Mouse (Mus musculus) hindbrain, postnatal 0 days (tissue): ENCODE results near the gene Wwtr1. TPM values are rescaled to one million over a fixed set of nuclear protein-coding genes. Genes with fewer than 3 reads are reported as not detected.

ENCODE experiments used
- ATAC-seq: fragments of 200-750 bp; cut with Nextera tagmentation; 2 replicates; pipeline ENCODE4 v1.8.0; 2017; ENCODE audit warnings: mild to moderate bottlenecking, moderate TSS enrichment, moderate library complexity
- DNase-seq: peaks from one replicate; pipeline ENCODE4 v3.0.0-alpha.2; 2015; ENCODE audit warnings: low spot score
- H3K27ac ChIP-seq: fragments of 300-500 bp; sonication (generic); 2 replicates; pipeline ENCODE4 v1.5.1; 2014; ENCODE audit warnings: mild to moderate bottlenecking
- H3K27me3 ChIP-seq: fragments of 300-500 bp; sonication (generic); 2 replicates; pipeline ENCODE4 v1.6.1; 2014; ENCODE audit warnings: low read length, mixed read lengths; ENCODE audit not compliant: insufficient read depth
- H3K36me3 ChIP-seq: fragments of 300-500 bp; sonication (generic); 2 replicates; pipeline ENCODE4 v1.6.1; 2014; ENCODE audit warnings: low read length, mixed read lengths; ENCODE audit not compliant: insufficient read depth
- H3K4me1 ChIP-seq: fragments of 300-500 bp; sonication (generic); 2 replicates; pipeline ENCODE4 v1.6.1; 2014; ENCODE audit warnings: antibody characterized with exemption, low read length, mixed read lengths; ENCODE audit not compliant: insufficient read depth
- H3K4me2 ChIP-seq: fragments of 300-500 bp; sonication (generic); 2 replicates; pipeline ENCODE4 v1.6.1; 2014; ENCODE audit warnings: low read depth, mild to moderate bottlenecking, low read length, moderate library complexity, mixed read lengths
- H3K4me3 ChIP-seq: fragments of 300-500 bp; sonication (generic); 2 replicates; pipeline ENCODE4 v1.5.1; 2014; ENCODE audit warnings: low read length
- H3K9ac ChIP-seq: fragments of 300-500 bp; sonication (generic); replicated peaks from 2 replicates; pipeline ENCODE4 v1.6.1; 2014; ENCODE audit warnings: mild to moderate bottlenecking, low read length, moderate library complexity, mixed read lengths
- H3K9me3 ChIP-seq: fragments of 300-500 bp; sonication (generic); 2 replicates; pipeline ENCODE4 v1.6.1; 2016; ENCODE audit warnings: low read length, mixed read lengths
- CTCF ChIP-seq: IDR thresholded peaks from 2 replicates; pipeline ENCODE4 v1.5.1; 2016; ENCODE audit warnings: antibody characterized with exemption, control low read depth, low read depth
- WGBS: fragments of 180-500 bp; shearing (Covaris S2); extraction: QIAGEN DNeasy Blood & Tissue Kit; methylation state at CpG from one replicate; pipeline ENCODE4 v1.1.7; 2014; 5-methylcytosine and 5-hydroxymethylcytosine counted together
- polyA plus RNA-seq: library from polyadenylated mRNA; unstranded; fragments of >200 nt; fragmentation: Nextera tagmentation; extraction: Ambion mirVana; gene quantifications from 2 replicates; pipeline ENCODE4 v1.2.1, GENCODE M21; 2015
- total RNA-seq: library from RNA; depleted of rRNA; stranded (reverse); fragments of >200 nt; gene quantifications from 2 replicates; pipeline ENCODE4 v1.2.3, GENCODE M21; 2014

Wwtr1 gene
- total and polyA plus RNA-seq, 2 experiments from 2014 or later, result 11.1 to 33.1 TPM

DNA sequence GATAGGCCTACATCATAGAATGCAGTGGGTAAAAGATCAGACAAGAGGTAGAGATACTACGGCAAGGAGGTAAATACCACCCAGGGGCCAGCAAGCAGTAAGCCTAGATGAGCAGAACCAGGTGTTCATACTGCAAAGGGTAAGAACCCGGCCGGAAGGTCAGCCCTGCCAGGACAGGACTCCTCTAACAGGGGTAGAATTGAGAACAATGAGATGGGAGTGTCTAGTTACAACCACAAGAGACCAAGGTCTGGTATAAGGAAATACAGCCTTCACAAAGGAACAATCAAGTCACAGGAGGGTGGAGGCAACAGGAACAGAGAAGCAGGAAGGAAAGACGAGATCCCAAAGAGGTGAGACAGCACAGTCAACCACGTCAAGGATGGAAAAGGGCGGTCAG lies 16.9 kb downstream of the Wwtr1 start:
- 94% methylated on average over 6 of the region's 6 CpGs for WGBS
- DNase-seq (no peak), ATAC-seq (no peak)
- Histone ChIP-seq H3K4me2 (no peak overlapping the region), H3K4me1 (no peaks in the 10 kb centered on the region), H3K9me3 (no peaks in the 10 kb centered on the region), H3K9ac (no peak overlapping the region), H3K27ac (no peak overlapping the region), H3K27me3 (no peaks in the 10 kb centered on the region), H3K4me3 (no peak overlapping the region), H3K36me3 (no peaks in the 10 kb centered on the region)
- TF ChIP-seq CTCF, result no peak

DNA sequence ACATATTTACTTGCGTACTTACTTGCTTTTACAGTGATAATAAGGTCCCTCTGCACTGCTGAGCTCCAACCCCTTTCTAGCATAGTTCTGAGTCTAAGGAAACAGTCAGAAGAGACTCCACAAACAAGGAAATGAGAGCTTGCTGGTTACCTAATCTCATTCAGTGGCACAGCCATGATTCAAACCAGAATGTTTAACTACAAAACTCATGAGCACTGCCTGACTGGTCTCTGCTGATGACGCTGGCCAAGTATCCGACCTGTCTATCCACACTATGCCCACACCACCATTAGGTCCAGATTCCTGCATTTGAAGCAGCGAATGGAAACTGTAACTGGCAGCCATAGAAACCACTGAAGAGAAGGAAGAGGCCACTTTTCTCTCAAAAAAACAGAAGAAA lies 18.3 kb downstream of the Wwtr1 start:
- DNase-seq (no peak), ATAC-seq (no peak)
- no peaks in the 10 kb centered on the region for H3K36me3 ChIP-seq
- no peak overlapping the region for H3K9ac ChIP-seq
- no peaks in the 10 kb centered on the region for H3K9me3 ChIP-seq
- no peak overlapping the region for H3K27ac ChIP-seq
- H3K4me3 ChIP-seq, result no peak overlapping the region
- no peak for TF ChIP-seq CTCF
- H3K27me3 ChIP-seq, result no peaks in the 10 kb centered on the region
- H3K4me2 ChIP-seq, result no peak overlapping the region
- WGBS, result 91% methylated on average over 4 of the region's 4 CpGs
- no peaks in the 10 kb centered on the region for H3K4me1 ChIP-seq

DNA sequence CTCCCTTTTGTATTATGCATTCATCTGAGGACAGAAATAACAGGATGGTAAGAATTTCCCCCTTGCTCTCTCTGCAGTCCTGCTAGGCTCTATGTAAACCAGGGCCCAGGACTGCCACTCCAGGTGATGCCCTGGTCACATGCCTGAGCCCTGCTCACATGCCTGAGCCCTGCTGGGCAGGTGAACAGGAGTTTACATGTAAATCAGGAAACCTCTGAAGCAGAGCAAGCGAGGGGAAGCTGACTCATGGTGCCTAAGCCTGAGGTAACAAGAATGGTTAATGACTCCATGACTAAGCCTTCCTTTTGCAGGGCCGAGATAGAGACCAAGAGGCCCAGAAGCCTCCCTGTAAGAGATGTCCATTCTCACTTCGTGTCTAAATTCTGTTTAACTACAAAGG lies 20.1 kb downstream of the Wwtr1 start:
- H3K27me3 ChIP-seq, result no peaks in the 10 kb centered on the region
- no peaks in the 10 kb centered on the region for H3K4me1 ChIP-seq
- no peak overlapping the region for H3K9ac ChIP-seq
- WGBS, result 68% methylated on average over 3 of the region's 3 CpGs
- H3K36me3 ChIP-seq, result no peaks in the 10 kb centered on the region
- H3K9me3 ChIP-seq, result no peaks in the 10 kb centered on the region
- no peak overlapping the region for H3K27ac ChIP-seq
- no peak overlapping the region for H3K4me2 ChIP-seq
- TF ChIP-seq CTCF, result no peak
- no peak for DNase-seq
- H3K4me3 ChIP-seq, result no peak overlapping the region
- ATAC-seq, result no peak

DNA sequence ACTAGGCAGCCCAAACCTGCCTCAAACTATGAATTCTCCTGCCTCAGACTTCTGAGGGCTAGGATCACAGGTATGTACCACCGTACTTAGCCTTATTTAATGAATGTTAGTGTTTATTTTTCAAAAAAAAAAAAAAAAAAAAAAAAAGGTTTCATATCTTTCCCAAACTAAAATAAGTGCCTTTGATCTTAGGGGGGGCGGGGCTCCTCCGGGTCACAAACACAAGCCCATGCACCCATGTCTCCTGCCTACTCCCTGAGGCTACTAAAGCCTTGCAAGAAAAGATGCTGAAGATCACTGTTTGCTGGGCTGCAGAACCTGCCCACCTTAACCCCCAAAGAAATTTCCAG lies 20.8 kb downstream of the Wwtr1 start:
- Histone ChIP-seq H3K4me1 (no peaks in the 10 kb centered on the region), H3K4me2 (no peak overlapping the region), H3K9ac (no peak overlapping the region), H3K4me3 (no peak overlapping the region), H3K36me3 (no peaks in the 10 kb centered on the region), H3K27ac (no peak overlapping the region), H3K27me3 (no peaks in the 10 kb centered on the region), H3K9me3 (no peaks in the 10 kb centered on the region)
- no peak for DNase-seq
- no peak for TF ChIP-seq CTCF
- WGBS, result 89% methylated on average over 3 of the region's 3 CpGs
- no peak for ATAC-seq

DNA sequence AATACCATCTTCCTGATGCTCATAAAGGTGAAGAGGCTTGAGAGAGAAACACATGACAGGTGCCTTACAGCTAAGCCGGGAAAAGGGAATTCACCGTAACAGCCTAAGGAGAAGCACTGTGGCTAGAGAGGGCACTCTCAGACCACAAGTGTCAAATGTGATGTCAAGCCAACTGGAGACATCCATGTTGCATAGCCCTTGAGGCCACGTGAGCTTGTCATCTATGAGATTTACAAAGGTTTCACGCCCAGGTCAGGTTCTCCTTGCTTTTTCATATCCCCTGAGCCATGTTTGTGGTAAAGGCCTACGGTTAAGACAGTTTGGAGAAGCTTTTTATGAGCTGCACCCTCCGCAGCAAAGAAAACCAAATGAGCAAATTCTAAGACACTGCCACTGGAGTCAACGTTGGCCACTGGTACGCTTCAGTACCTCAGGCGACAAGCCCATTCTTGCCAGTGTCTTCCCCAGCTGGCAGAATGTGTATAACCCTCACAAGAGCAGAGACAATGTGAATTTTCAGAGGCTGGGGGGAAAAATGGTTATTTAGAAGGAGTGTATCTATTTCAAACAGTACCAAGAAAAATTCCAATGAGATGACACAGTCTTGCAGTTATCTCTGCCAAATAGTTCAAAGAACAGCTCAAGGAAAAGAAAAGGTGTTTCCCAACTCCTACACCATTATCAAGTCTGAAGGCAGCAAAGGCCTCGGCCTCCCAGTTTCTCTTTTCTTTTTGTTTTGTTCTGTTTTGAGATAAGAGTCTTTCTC lies 21.4 kb downstream of the Wwtr1 start:
- Histone ChIP-seq H3K4me1 (no peaks in the 10 kb centered on the region), H3K4me2 (no peak overlapping the region), H3K9me3 (no peaks in the 10 kb centered on the region), H3K27me3 (no peaks in the 10 kb centered on the region), H3K27ac (no peak overlapping the region), H3K9ac (no peak overlapping the region), H3K4me3 (no peak overlapping the region), H3K36me3 (no peaks in the 10 kb centered on the region)
- ATAC-seq (no peak), DNase-seq (no peak)
- WGBS, result 86% methylated on average over 10 of the region's 10 CpGs
- no peak for TF ChIP-seq CTCF

DNA sequence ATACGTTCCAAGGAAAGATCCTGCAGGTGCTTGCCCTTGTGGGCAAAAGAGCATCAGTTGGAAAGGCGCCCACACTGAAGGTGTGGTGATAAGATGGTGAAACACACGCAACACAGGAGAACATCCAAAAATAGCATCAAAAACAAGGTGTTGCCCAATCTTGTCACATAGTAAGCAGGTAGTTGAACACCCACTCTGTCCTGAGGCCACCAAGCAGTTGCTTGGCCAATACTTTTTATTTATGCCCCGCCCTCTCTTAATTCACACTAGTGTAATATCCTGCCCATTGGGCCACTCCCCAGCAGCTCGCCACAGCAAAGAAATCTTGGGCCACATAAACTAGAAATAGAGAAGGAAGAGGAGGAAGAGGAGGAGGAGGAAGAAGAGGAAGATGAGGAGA lies 22.6 kb downstream of the Wwtr1 start:
- H3K27ac ChIP-seq, result no peak overlapping the region
- H3K9me3 ChIP-seq, result no peaks in the 10 kb centered on the region
- DNase-seq (no peak), ATAC-seq (no peak)
- H3K4me2 ChIP-seq, result no peak overlapping the region
- TF ChIP-seq CTCF, result no peak
- no peak overlapping the region for H3K9ac ChIP-seq
- no peaks in the 10 kb centered on the region for H3K36me3 ChIP-seq
- H3K27me3 ChIP-seq, result no peaks in the 10 kb centered on the region
- no peak overlapping the region for H3K4me3 ChIP-seq
- WGBS, result 96% methylated on average over 5 of the region's 5 CpGs
- H3K4me1 ChIP-seq, result no peaks in the 10 kb centered on the region

DNA sequence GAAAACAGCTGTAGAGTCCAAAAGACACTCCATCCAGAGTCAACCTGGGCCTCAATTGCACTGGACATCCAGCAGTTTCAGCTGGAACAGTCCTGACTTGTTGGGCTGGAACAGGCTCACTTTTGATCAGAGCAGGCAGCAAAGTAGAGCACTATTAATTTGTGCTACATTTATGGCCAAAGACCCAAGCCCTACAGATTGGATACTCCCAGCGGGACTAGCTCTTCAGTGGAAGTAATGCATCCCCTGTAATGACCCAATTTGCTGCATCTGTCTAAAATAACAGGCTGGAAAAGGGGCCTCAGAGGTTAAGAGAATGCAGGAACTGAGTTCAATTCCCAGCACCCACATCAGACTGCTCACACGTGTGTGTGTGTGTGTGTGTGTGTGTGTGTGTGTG lies 24.5 kb downstream of the Wwtr1 start:
- H3K9me3 ChIP-seq, result no peaks in the 10 kb centered on the region
- no peak overlapping the region for H3K9ac ChIP-seq
- WGBS, result 77% methylated on average over 2 of the region's 2 CpGs
- no peaks in the 10 kb centered on the region for H3K4me1 ChIP-seq
- no peaks in the 10 kb centered on the region for H3K27me3 ChIP-seq
- H3K36me3 ChIP-seq, result no peaks in the 10 kb centered on the region
- no peak overlapping the region for H3K4me2 ChIP-seq
- no peak for DNase-seq
- no peak for ATAC-seq
- no peak overlapping the region for H3K27ac ChIP-seq
- no peak overlapping the region for H3K4me3 ChIP-seq
- TF ChIP-seq CTCF, result no peak
